Mouse (Mus musculus): ENCODE data around the gene Gimap4.

The Gimap4 gene

GRCm38 (mm10) chr6:48684319-48684718 lies at the start of gene Gimap4:
Gene Gimap4 (plus strand): TSS chr6:48684549.
- no peak for DNase-seq

- no peak for DNase-seq
Observed at GRCm38 (mm10) chr6:48635105-48635504, 49.2 kb upstream of the Gimap4 start.

- DNase-seq = no peak
Observed at GRCm38 (mm10) chr6:48636515-48636914, 47.8 kb upstream of the Gimap4 start.

GRCm38 (mm10) chr6:48637811-48638500 lies 46.4 kb upstream of the Gimap4 start:
- DNase-seq = no peak

GRCm38 (mm10) chr6:48638553-48638952 lies 45.8 kb upstream of the Gimap4 start:
- DNase-seq = no peak

GRCm38 (mm10) chr6:48641391-48641790 lies 43.0 kb upstream of the Gimap4 start:
- no peak for DNase-seq

- peak; percentile 75 for DNase-seq
Observed at GRCm38 (mm10) chr6:48642764-48643292, 41.5 kb upstream of the Gimap4 start.

GRCm38 (mm10) chr6:48645660-48646308 lies 38.6 kb upstream of the Gimap4 start:
- DNase-seq = peak; percentile 88

- no peak for DNase-seq
Observed at GRCm38 (mm10) chr6:48646309-48646690, 38.0 kb upstream of the Gimap4 start.

- peak; percentile 91 for DNase-seq
Observed at GRCm38 (mm10) chr6:48646995-48647394, 37.4 kb upstream of the Gimap4 start, which contains the start of gene Gimap8. Gene Gimap8 (plus strand): TSS chr6:48647234.

- peak; percentile 18 for DNase-seq
Observed at GRCm38 (mm10) chr6:48647611-48648010, 36.7 kb upstream of the Gimap4 start.

- no peak for DNase-seq
Observed at GRCm38 (mm10) chr6:48648779-48649178, 35.6 kb upstream of the Gimap4 start.

- DNase-seq = no peak
Observed at GRCm38 (mm10) chr6:48650041-48650440, 34.3 kb upstream of the Gimap4 start.

GRCm38 (mm10) chr6:48658721-48659120 lies 25.6 kb upstream of the Gimap4 start:
- DNase-seq = no peak

- DNase-seq = no peak
Observed at GRCm38 (mm10) chr6:48664750-48665149, 19.6 kb upstream of the Gimap4 start.

GRCm38 (mm10) chr6:48665471-48665870 lies 18.9 kb upstream of the Gimap4 start:
- DNase-seq = no peak

GRCm38 (mm10) chr6:48666159-48666586 lies 18.2 kb upstream of the Gimap4 start:
- no peak for DNase-seq

- no peak for DNase-seq
Observed at GRCm38 (mm10) chr6:48668022-48668421, 16.3 kb upstream of the Gimap4 start.

GRCm38 (mm10) chr6:48669446-48669969 lies 14.8 kb upstream of the Gimap4 start:
- no peak for DNase-seq

- no peak for DNase-seq
Observed at GRCm38 (mm10) chr6:48674291-48675058, 9.9 kb upstream of the Gimap4 start.

- no peak for DNase-seq
Observed at GRCm38 (mm10) chr6:48675400-48675930, 8.9 kb upstream of the Gimap4 start.

GRCm38 (mm10) chr6:48675931-48676859 lies 8.2 kb upstream of the Gimap4 start, which contains the start of gene Gimap9:
Gene Gimap9 (plus strand): TSS chr6:48676129.
- peak; percentile 79 for DNase-seq

All from lung, postnatal 36 days (tissue).